Mouse (Mus musculus) right cerebral cortex, postnatal 10 days (tissue): ENCODE data around the gene Ppfia4.
A peak's percentile ranks its signal among the peaks of the same experiment; 100 is the strongest.
"Not testable (repeated sequence)": the region's sequence is repeated elsewhere in the genome, so short reads cannot be mapped to it uniquely, and the experiment has no call there.

ENCODE experiments used
- DNase-seq, 2 experiments: peaks; one replicate each; pipeline ENCODE4 v3.0.0; 2021; ENCODE audit warnings: low spot score in 2 of 2

The Ppfia4 gene

GRCm38 (mm10) chr1:134273493-134274395 is 59.0 kb downstream of the Ppfia4 start:
- peak; percentile 53 to 71 for DNase-seq

GRCm38 (mm10) chr1:134272754-134273250 is 59.9 kb downstream of the Ppfia4 start:
- no peak for DNase-seq

- DNase-seq, result no peak
Observed at GRCm38 (mm10) chr1:134270026-134270425, 62.7 kb downstream of the Ppfia4 start.

GRCm38 (mm10) chr1:134265797-134266196 is 66.9 kb downstream of the Ppfia4 start:
- peak; percentile 51 to 61 for DNase-seq

- no peak for DNase-seq
Observed at GRCm38 (mm10) chr1:134264341-134264740, 68.4 kb downstream of the Ppfia4 start.

GRCm38 (mm10) chr1:134249681-134250080 is 83.0 kb downstream of the Ppfia4 start:
- not testable (repeated sequence) for DNase-seq
